Comparison of ENCODE assay signal across 16 mouse cellular contexts in the genomic region with DNA sequence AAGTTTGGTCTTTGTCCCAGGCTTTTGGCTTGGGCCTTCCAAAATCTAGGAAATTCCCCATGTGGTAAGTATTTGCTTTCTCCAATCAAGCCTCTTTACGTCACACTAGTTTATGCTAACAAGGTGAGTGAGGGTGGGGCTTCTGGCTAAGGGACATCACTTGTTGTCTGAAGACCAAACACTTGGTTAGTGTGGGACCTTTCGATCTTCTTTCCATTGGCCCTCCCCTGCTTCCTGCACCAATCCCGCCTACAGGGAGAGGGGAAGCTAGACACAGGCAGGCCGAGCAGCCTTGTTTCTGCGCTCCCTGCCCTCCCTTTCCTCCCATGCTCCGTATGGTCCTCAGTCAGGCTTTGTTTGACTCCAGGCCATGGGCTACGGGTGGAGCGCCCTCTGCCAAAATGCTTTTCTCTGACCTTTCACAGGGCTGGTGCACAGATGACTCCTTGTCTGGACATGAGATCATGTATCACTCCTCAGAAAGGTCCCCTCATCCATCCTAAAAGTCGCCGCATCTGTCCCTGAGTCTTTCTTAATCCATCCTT.
"Had no signal": no experiment of that assay in that cellular context is flagged by ENCODE, and none has a peak within 500 bp of the region (broad histone marks: within the 10 kb centered on the region; RNA-seq: fewer than 3 reads in every experiment).

No protein-coding gene starts in this region.

- DNase-seq: kidney, adult 2 months; kidney, postnatal 36 days; left cerebral cortex, postnatal 4 days; liver, postnatal 0 days; lung, embryonic 14.5 days; thymus, postnatal 25 days had no signal

- H3K4me2 ChIP-seq: limb, embryonic 12.5 days; limb, embryonic 15.5 days; liver, embryonic 11.5 days; lung, embryonic 14.5 days; midbrain, embryonic 12.5 days; midbrain, embryonic 15.5 days; stomach, embryonic 15.5 days had no signal

- H3K9ac ChIP-seq: limb, embryonic 12.5 days; limb, embryonic 15.5 days; liver, embryonic 14.5 days; liver, postnatal 0 days; lung, embryonic 14.5 days; midbrain, embryonic 12.5 days; midbrain, embryonic 15.5 days; stomach, embryonic 15.5 days had no signal

- ATAC-seq: liver, postnatal 0 days; lung, postnatal 0 days; midbrain, embryonic 15.5 days had no signal

- H3K4me1 ChIP-seq: limb, embryonic 12.5 days; limb, embryonic 15.5 days; midbrain, embryonic 12.5 days; midbrain, embryonic 15.5 days; stomach, embryonic 15.5 days had no signal

- H3K27ac ChIP-seq: kidney, postnatal 0 days; limb, embryonic 12.5 days; limb, embryonic 15.5 days; liver, embryonic 14.5 days; macrophage; midbrain, embryonic 12.5 days; midbrain, embryonic 15.5 days; stomach, embryonic 15.5 days had no signal

- H3K9me3 ChIP-seq: limb, embryonic 12.5 days; limb, embryonic 15.5 days; midbrain, embryonic 12.5 days; midbrain, embryonic 15.5 days; stomach, embryonic 15.5 days had no signal

- H3K27me3 ChIP-seq: limb, embryonic 12.5 days; limb, embryonic 15.5 days; midbrain, embryonic 12.5 days; midbrain, embryonic 15.5 days; stomach, embryonic 15.5 days had no signal

- H3K4me3 ChIP-seq: limb, embryonic 12.5 days; limb, embryonic 15.5 days; midbrain, embryonic 12.5 days; midbrain, embryonic 15.5 days; stomach, embryonic 15.5 days had no signal
